Mouse (Mus musculus) intestine, postnatal 0 days (tissue): Measurements from ENCODE around the gene Ak3. TPM values are rescaled to one million over a fixed set of nuclear protein-coding genes. Genes with fewer than 3 reads are reported as not detected.
"Not testable (repeated sequence)": the region's sequence is repeated elsewhere in the genome, so short reads cannot be mapped to it uniquely, and the experiment has no call there.

Experiments
- ATAC-seq: fragments of 200-750 bp; cut with Nextera tagmentation; 2 replicates; pipeline ENCODE4 v1.8.0; 2017; ENCODE audit warnings: mild to moderate bottlenecking, moderate TSS enrichment, moderate library complexity
- H3K27ac ChIP-seq: fragments of 300-500 bp; sonication (generic); 2 replicates; pipeline ENCODE4 v1.5.1; 2014; ENCODE audit warnings: mild to moderate bottlenecking, low read depth, low read length, moderate library complexity
- H3K27me3 ChIP-seq: fragments of 300-500 bp; sonication (generic); replicated peaks from 2 replicates; pipeline ENCODE4 v1.6.1; 2014; ENCODE audit warnings: low read length, mixed read lengths; ENCODE audit not compliant: control insufficient read depth, insufficient read depth
- H3K36me3 ChIP-seq: fragments of 300-500 bp; sonication (generic); 2 replicates; pipeline ENCODE4 v1.6.1; 2014; ENCODE audit warnings: mild to moderate bottlenecking, moderate library complexity; ENCODE audit not compliant: control insufficient read depth, insufficient read depth
- H3K4me1 ChIP-seq: fragments of 300-500 bp; sonication (generic); replicated peaks from 2 replicates; pipeline ENCODE4 v1.6.1; 2014; ENCODE audit warnings: antibody characterized with exemption, low read length, mixed read lengths; ENCODE audit not compliant: control insufficient read depth, insufficient read depth
- H3K4me2 ChIP-seq: fragments of 300-500 bp; sonication (generic); replicated peaks from 2 replicates; pipeline ENCODE4 v1.6.1; 2014; ENCODE audit warnings: low read depth, mild to moderate bottlenecking, moderate library complexity
- H3K4me3 ChIP-seq: fragments of 300-500 bp; sonication (generic); 2 replicates; pipeline ENCODE4 v1.5.1; 2014; ENCODE audit warnings: low read depth, low read length
- H3K9ac ChIP-seq: fragments of 300-500 bp; sonication (generic); 2 replicates; pipeline ENCODE4 v1.6.1; 2014; ENCODE audit warnings: mild to moderate bottlenecking, low read depth, low read length
- H3K9me3 ChIP-seq: fragments of 300-500 bp; sonication (generic); 2 replicates; pipeline ENCODE4 v1.6.1; 2016; ENCODE audit warnings: mixed run types; ENCODE audit not compliant: control insufficient read depth
- CTCF ChIP-seq: sonication (generic); IDR thresholded peaks from 2 replicates; pipeline ENCODE4 v1.5.1; 2016; ENCODE audit warnings: low read depth, mild to moderate bottlenecking, control low read depth, antibody characterized with exemption, moderate library complexity
- WGBS: fragments of 180-500 bp; shearing (Covaris S2); extraction: QIAGEN DNeasy Blood & Tissue Kit; methylation state at CpG from one replicate; pipeline ENCODE4 v1.1.7; 2014; 5-methylcytosine and 5-hydroxymethylcytosine counted together
- polyA plus RNA-seq: library from polyadenylated mRNA; unstranded; fragments of >200 nt; fragmentation: Nextera tagmentation; extraction: Ambion mirVana; gene quantifications from 2 replicates; pipeline ENCODE4 v1.2.1, GENCODE M21; 2015

The Ak3 gene
- polyA plus RNA-seq, 1 experiment from 2014 or later = 70.4 TPM

DNA sequence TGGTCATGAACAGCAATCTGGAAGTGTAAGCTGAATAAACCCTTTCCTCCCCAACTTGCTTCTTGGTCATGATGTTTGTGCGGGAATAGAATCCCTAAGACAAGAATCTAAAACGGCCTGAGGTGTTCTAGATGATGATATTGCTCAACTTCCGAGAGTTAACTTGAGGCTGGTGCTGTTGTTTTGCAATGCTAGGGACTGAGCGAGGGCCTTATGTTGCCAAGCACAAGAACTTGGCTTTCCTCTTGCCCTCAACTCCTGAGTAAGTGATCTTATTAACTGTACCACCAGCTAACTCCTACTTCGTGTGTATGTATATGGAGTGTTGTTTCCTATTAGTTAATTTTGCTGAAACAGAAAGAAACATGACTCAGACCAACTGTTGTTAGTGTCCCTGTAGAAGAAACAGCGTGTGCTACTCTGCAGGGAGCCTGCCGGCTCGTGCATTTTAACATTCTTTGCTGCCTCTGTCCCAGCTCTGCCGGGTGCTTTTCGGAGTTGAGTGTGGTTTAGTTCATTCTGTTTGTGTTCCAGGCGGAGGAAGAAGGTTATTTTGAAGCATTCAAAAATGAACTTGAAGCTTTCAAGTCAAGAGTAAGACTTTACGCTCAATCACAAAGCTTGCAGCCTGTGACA lies 36.3 kb downstream of the Ak3 start:
- H3K4me2 ChIP-seq = no peak overlapping the region
- H3K4me1 ChIP-seq = no peaks in the 10 kb centered on the region
- TF ChIP-seq CTCF = no peak
- no peaks in the 10 kb centered on the region for H3K9me3 ChIP-seq
- ATAC-seq = no peak
- peaks cover 60% of the 10 kb centered on the region for H3K36me3 ChIP-seq
- H3K9ac ChIP-seq = no peak overlapping the region
- WGBS = 92% methylated on average over 12 of the region's 12 CpGs
- H3K27ac ChIP-seq = no peak overlapping the region
- no peak overlapping the region for H3K4me3 ChIP-seq
- no peaks in the 10 kb centered on the region for H3K27me3 ChIP-seq

DNA sequence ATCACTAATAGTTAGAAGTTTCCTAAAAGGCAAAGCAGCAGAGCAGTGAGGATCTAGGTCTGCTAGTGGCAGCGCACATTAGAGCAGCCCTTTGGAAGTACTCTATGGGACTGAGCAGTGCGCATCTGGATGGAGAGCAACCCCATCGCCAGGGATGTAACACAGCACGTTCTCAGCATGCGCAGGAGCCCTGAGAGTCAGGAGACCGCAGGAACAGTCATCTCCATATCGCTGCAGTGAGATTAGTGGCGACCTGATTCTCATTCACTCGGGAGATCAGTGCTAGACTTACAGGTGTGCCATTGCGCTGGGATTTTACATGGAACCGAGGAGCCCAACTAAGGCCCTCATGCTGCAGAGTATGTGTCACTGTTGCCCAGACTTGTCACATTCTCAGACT lies 38.7 kb downstream of the Ak3 start:
- no peak for ATAC-seq
- no peak for TF ChIP-seq CTCF
- Histone ChIP-seq H3K9me3 (no peaks in the 10 kb centered on the region), H3K36me3 (peaks cover 47% of the 10 kb centered on the region), H3K4me3 (no peak overlapping the region), H3K9ac (no peak overlapping the region), H3K27ac (no peak overlapping the region), H3K4me2 (no peak overlapping the region), H3K4me1 (no peaks in the 10 kb centered on the region), H3K27me3 (no peaks in the 10 kb centered on the region)
- 94% methylated on average over 11 of the region's 11 CpGs for WGBS

DNA sequence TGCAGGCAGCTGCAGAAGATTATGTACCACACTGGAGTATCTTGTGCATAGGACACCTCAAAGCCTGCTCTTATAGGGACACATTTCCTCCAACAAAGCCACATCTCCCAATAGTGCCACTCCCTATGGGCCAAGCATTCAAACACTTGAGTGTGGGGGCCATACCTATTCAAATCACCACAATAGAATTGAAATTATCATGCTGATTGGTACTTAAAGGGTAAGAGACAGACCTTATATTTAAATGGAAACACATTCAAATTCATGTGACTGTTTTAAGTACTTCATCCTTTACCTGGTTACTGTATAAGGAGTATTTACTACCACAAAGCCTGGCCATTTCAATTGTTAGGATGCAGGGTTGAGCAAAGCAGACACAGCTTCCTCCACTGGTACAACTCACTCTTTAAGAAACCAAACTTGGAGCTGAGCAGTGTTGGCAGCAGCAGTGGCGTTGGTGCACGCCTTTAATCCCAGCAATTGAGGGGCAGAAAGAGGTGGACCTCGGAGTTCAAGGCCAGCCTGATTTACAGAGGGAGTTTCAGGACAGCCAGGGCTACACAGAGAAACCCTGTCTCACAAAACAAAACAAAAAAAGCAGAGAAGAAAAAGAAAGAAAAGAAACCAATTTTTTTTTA lies 39.6 kb downstream of the Ak3 start:
- ATAC-seq = no peak
- no peaks in the 10 kb centered on the region for H3K27me3 ChIP-seq
- H3K4me1 ChIP-seq = no peaks in the 10 kb centered on the region
- H3K9me3 ChIP-seq = no peaks in the 10 kb centered on the region
- H3K27ac ChIP-seq = no peak overlapping the region
- no peak for TF ChIP-seq CTCF
- H3K36me3 ChIP-seq = peaks cover 41% of the 10 kb centered on the region
- no peak overlapping the region for H3K4me3 ChIP-seq
- no peak overlapping the region for H3K9ac ChIP-seq
- 75% methylated on average over 3 of the region's 3 CpGs for WGBS
- no peak overlapping the region for H3K4me2 ChIP-seq

DNA sequence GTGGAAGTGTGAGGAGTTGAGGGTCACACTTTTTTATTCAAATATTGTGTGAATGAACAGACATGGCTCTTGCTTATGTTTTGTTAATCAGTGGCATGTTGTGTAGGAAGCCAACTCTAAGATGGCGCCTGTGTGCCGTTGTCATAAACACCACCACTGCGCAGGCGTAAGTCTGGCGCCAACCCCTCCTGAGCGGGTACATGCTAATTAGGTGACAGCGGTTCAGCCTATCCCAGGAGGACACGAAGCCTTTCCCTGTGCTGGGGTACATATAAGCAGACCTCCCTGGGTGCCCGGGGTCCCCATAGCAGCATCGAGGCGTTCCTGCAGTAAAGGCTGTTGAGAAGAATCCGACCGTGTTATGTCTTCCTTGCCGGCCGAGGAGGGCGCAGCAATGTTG lies 47.4 kb downstream of the Ak3 start:
- ATAC-seq, H3K27me3 ChIP-seq, H3K4me1 ChIP-seq, H3K9ac ChIP-seq, H3K27ac ChIP-seq, H3K9me3 ChIP-seq, H3K4me2 ChIP-seq, H3K4me3 ChIP-seq: not testable (repeated sequence)
- 96% methylated on average over 16 of the region's 16 CpGs for WGBS
- H3K36me3 ChIP-seq = peaks cover 33% of the 10 kb centered on the region

DNA sequence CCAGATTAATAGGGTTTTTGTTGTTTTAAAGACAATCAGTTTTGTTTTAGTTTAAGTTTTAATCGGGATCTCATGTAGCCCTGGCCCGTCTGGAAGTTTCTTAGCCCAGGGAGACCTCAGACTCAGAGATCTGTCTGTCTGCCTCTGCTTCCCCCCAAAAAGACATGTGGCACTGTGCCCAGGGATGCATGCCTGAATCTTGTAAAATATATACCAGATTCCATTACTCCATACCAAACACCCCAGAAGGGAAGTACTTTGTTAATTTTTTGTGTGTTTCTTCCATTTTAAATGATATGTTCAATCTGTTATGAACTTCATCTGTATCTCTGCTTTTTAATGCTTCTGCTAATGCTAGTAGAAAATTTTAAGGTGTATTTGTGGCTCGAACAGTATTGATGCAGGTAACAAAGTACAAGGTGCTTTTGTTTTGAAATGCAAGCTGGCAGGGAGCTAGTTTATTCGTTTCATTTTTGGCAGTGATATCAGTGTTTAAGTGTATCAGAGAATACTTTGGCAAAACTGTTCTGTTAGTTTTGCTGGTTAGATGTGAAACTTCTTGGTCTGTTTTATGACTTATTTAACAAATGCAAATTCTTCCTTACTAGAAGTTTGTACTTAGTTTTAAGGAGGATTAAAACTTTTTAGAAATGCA lies 49.7 kb downstream of the Ak3 start:
- Histone ChIP-seq H3K27me3 (no peaks in the 10 kb centered on the region), H3K9ac (no peak overlapping the region), H3K4me2 (no peak overlapping the region), H3K27ac (no peak overlapping the region), H3K9me3 (no peaks in the 10 kb centered on the region), H3K36me3 (peaks cover 41% of the 10 kb centered on the region), H3K4me3 (no peak overlapping the region), H3K4me1 (no peaks in the 10 kb centered on the region)
- ATAC-seq = no peak
- TF ChIP-seq CTCF = no peak
- 79% methylated on average over 4 of the region's 4 CpGs for WGBS

DNA sequence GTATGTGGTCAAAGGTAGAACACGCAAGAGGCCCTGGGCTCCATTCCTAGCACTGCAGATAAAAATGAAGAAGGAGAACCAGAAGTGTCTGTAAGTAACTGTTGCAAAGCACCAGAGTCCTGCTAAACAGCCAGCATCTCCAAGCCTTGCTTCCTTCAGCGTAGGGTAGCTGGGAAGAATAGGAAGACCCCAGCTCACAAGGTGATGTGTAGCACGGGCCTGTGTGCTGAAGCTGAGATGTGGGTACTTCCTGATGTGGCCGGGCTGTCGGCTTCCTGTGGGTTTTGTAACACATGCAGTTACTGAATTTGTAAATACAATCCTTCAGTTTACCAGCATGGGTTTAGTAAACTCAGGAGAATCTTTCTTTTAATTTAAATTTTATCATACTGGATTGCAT lies 52.4 kb downstream of the Ak3 start:
- Histone ChIP-seq H3K9me3 (no peaks in the 10 kb centered on the region), H3K4me2 (no peak overlapping the region), H3K36me3 (peaks cover 29% of the 10 kb centered on the region), H3K9ac (no peak overlapping the region), H3K4me1 (no peaks in the 10 kb centered on the region), H3K27ac (no peak overlapping the region), H3K27me3 (no peaks in the 10 kb centered on the region), H3K4me3 (no peak overlapping the region)
- no peak for ATAC-seq
- TF ChIP-seq CTCF = no peak
- 84% methylated on average over 5 of the region's 5 CpGs for WGBS
